Mouse (Mus musculus) cerebellum, postnatal 4 days (tissue): ENCODE measurements at regions not wholly inside any gene's neighbourhood (a gene's known extent, or its start where the extent isn't known, plus 50 kb on each side); places are given as distances from the start of the nearest gene placed in this dataset.
A peak's percentile ranks its signal among the peaks of the same experiment; 100 is the strongest.

Experiments
- DNase-seq, 2 experiments: peaks; one replicate each; pipeline ENCODE4 v3.0.0; 2022; ENCODE audit warnings: low spot score in 2 of 2, mixed read lengths in 1 of 2

DNA sequence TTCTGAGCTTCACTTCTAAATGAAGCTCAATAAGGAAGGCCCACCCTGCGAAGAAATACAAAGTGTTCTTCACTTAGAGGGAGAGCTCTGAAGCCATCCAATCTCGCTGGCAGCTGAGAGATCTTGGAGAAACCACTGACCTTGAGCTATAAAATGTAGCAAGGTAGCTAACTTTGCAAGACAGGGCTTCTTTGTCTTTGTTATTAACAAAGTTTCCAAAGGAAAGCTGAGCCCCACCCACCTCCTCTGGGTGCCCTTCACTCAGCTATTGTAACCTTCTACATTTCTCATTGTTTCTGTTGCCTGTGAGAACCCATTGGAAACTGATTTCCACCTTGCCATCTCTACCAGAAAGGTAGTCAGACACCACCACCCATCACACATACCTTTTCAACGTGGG lies 57.2 kb upstream of the Usp9x start:
- no peak for DNase-seq

DNA sequence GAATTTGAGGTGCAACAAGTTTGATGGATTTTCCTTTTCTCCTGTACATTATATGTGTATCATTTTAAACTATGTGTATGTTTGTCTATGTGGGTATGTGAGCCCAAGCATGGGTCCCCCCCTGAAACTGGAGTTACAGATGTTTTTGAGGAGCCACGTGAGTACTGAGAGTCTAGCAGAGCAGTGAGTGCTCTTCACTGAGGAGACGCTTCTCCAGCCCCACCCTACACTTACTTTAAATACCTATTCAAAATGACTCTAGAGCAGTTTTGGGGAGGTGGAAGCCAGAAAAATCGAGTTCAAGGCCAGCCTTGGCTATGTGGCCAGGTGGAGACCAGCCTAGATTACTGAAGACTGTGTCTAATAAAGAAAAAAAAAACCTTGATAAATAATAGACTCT lies 58.2 kb upstream of the Usp9x start:
- DNase-seq, result no peak

DNA sequence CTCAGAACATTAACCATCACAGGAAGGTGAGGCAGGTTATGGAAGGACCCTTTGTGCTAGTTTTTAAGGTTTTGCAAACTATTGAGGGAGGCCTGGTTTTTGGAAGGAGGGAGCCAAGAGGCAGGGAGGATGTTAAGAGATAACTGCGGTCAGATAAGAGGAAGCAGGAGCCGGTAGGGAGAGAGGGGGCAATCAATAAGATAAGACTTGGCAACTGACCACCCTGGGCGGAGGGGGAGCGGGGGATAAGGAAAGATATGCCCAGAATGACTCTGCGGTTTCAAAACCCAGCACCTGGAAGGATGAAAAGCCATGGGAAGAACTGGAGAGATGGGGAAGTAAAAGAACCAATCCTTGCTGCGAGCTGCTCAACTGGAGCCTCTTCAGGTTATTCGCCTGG lies 80.5 kb upstream of the Usp9x start:
- no peak for DNase-seq

DNA sequence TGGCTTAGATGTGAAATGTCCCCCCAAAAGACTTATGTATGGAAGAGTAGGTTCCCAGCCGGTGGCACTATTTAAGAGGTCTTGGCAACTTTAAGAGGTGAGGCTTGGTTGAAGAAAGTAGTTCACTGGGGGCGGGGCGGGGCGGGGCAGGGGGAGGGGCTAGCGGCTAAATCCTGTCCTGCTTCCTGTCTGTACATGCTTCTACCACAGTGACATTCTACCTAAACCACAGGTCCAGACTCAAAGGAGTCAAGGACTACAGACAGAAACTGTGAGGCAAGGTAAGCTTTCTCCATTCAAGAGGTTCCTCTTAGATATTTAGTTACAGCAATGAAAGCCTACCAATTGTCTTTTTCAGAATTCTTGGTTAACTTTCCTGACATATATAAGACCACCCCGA lies 93.6 kb upstream of the Usp9x start:
- DNase-seq, result no peak

DNA sequence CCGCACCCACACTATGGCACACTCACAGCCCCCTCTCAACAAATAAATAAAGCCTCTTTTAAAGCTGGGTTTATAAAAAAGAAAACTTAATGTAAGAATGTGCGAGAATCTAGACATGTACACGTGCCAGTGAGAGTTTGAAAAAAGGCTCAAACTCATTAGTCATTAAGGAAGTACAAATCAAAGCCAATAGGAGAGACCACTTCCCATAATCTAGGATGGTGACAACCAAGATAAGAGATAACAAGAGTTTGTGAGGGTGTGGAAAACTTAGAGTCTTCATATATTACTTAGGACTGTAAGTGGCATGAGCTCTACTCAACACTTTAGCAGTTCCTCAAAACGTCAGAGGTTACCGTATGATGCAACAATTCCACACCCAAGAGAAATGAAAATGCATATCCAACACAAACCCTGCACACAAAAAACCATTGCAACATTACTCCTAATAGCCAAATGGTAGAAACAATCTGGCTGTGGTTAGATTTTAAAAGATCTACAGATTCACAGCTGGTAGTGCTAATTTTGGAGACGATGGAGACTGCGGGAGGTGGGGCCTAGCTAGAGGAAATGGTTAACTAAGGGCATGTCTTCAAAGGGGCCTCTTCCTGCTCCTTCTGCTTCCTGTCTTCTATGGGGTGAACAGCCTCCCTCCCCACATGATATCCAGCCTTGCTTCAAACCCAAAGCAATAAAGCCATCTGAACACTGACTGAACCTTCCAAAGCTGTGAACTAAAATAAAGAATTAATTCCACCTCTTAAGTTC lies 102.1 kb upstream of the Usp9x start:
- DNase-seq, result no peak

DNA sequence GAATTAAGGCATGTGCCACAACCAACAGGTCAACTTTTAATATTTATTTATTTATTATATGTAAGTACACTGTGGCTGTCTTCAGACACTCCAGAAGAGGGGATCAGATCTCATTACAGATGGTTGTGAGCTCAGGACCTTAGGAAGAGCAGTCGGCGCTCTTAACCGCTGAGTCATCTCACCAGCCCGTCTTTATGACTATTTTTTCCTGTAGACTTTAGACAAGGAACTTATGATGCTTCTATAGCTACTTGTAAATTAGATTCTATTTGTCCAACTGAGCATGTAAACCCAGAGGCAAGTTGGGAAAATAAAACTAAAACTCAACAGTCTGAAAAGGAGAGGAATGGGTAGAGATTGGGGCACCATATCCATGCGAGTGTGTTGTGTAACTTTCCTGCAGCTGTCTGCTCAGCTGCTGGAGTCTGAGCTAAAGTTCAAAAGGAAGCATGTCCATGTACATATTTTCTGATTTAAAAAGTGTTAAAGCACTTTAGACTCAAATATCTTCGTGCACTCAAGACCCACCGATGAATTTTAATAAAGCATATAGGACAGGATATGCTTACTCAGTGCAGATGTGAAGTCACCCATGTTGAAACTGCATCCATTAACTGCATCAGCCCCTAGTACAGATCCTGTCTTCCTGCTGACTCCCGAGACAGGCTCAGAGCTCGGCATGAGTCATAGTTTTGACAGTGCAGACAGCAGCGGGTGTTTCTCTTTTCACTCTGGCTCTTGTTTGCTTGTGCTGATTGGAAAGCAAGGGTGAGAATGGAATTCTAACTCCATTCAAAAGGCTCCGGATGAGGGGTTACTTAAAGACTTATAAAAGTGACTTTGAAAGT lies 111.6 kb upstream of the Usp9x start:
- DNase-seq, result no peak

DNA sequence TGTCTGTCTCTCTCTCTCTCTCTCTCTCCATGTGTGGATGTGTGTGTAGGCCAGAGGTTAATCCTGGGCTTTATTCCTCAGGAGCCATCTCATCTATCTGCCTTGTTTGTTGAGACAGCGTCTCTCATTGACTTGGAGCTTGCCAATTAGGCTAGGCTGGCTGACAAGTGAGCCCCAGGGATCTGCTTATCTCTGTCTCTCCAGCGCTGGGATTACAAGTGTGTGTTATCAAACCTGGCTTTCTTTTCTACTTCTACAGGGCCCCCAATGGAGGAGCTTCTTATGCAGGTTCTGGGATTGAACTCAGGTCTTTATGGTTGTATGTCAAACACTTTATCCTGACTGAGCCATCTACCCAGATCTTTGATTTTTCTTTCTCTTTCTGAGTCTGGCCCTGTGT lies 112.4 kb upstream of the Usp9x start:
- no peak for DNase-seq

DNA sequence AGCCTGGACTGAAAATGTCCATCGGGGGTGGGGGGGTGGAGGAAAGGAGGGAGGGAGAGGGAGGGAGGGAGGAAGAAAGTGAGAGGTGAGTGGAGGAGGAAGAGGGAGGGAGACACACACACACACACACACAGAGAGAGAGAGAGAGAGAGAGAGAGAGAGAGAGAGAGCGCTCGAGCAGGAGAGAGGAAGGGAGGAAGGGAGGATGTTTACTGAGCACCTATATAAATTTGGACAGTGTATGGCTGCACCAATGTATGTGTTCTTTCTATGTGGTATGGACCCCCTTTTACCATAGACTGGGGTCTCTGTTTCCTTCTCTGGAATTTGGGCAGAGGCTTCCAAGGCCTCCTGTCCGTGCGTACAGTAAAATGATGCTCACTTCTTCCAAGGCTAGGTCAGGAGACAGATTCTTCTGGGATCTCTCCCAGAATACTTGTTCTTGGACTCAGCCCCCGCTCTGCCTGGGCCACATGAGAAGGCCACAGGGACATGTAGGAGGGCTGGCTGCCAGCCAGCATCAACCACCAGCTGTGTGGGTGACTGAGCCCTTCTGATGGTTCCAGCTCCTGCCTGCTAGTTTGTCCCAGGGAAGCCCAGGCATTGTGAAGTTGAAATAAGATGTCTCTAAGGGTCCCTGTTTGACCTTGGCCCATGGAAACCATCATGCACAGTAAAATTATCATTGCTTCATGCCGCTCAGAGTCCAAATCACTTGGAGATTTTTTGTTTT lies 120.2 kb upstream of the Usp9x start:
- DNase-seq, result no peak

DNA sequence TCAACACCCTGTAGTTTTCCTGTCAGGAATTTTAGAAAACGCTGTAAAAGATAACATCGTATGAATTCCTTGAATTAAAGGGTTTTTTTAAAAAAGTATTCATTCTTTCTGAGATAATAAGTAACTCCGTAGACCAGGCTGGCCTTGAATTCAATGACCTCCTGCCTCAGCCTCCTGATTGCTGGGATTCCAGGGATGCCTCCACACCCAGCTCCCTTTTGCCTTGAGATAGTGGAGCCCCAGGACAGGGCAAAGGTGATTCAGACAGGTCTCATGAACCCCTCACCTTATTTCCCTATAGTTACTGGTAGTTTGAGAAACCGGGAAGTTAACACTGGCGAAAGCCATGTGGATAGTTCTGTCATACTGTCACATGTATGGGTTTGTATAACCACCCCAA lies 128.8 kb upstream of the Usp9x start:
- DNase-seq, result no peak

DNA sequence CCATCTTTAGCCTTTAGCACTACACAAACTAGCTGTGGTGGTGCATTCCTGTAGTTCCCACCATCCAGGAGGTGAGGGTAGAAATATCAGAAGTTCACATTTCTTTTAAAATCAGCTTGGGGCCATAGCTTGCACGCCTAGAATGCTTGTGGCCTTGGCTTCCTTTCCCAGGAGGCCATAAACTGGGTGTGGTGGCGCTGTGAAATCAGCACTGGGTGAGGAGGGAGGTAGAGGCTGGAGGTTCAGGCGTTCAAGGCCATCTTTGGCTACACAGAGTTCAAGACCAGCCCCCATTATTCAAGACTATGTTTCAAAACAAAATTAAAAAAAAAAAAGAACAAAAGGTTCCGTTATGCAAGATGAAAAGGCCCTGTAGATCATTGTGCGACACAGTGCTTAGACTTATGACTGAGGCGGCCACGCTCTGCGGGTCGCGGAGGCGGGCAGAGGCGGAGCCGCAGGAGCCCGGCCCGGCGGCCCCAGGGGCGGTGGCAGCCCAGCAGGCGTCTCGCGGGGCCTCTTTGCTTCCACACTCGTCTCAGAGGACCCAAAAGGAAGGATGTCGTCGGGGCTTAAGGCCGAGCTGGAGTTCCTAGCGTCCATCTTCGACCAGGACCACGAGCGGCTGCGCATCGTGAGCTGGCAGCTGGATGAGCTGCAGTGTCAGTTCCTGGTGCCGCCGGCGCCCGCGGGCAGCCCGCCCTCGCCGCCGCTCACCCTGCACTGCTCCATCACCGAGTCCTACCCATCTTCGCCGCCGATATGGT lies 134.7 kb upstream of the Usp9x start:
- DNase-seq, result peak in 1 of 2 experiments; percentile 24

DNA sequence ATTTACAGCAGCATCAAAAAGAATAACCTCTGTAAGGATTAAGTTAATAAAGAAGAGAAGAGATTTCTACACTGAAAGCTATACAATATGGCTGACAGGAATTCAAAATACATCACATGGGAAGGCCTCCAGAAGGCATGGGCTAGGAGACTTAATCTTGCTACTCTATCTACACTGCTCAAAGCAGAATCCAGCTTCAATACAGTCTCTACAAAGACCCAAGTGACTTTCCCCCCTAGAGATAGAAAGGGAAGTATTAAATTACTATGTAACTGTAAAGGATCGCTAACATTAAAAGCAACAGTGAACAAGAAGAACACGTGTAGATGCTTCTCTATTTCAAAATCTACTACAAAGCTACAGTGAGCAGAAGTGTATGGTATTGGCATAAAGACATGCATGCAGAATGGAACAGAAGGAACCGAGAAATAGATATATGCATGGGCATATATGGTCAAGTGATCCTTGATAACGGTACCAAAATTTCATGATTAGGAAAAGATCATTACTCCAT lies 137.9 kb upstream of the Usp9x start:
- DNase-seq, result no peak

DNA sequence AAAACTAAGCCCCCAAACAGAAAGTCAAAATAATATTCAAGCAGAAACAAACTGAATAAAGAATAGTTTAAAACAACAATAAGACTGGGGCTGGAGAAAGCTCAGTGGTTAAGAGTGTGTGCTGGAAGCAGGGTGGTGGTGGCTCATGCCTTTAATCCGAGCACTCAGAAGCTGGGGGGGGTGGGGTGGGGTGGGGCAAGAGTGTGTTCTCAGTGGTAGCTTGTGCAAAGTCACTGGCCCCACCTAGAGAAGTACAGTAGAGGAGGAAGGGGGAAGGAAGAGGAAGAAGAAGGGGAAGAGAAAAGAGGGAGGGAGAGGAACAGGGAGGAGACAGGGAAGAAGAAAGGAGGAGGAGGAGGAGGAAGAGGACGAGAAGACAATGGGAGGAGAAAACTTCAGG lies 141.1 kb upstream of the Usp9x start:
- DNase-seq, result no peak

DNA sequence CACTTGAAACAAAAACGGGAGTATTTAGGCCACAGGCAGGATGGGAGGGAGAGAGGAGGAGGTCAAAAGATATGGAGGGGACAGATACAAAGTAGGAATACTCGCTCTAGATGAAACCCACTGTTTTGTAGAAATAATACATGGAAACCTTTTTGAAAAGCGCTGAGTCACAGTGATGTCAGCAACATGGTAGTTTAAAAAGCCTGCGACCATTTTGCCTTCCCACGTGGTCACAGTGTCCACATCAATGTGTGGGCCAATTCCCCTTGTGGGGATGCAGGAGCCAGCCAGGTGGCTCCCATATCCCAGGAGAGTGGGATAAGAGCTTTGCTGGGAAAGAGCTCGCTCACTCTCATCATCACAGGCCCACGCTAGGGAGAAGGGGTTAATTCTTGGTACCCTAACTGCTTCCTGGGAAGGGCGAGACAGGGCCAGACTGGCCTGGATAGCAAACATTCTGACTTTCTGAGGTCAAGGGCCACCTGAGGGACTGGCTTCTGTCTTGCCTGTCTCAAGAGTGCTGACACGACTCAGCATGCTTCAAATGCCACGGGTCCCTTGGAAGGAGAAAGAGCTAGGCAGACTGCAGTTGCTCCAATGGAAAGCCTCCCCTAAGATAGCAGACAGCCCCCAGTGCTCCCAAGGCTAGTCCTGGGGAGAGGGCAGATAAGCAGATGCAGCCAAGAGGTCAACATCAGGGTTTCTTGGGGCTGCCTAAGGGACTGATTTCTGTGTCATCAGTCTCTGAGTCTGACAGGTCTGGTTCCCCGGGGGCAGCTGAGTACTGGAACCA lies 143.3 kb upstream of the Usp9x start:
- DNase-seq, result no peak

DNA sequence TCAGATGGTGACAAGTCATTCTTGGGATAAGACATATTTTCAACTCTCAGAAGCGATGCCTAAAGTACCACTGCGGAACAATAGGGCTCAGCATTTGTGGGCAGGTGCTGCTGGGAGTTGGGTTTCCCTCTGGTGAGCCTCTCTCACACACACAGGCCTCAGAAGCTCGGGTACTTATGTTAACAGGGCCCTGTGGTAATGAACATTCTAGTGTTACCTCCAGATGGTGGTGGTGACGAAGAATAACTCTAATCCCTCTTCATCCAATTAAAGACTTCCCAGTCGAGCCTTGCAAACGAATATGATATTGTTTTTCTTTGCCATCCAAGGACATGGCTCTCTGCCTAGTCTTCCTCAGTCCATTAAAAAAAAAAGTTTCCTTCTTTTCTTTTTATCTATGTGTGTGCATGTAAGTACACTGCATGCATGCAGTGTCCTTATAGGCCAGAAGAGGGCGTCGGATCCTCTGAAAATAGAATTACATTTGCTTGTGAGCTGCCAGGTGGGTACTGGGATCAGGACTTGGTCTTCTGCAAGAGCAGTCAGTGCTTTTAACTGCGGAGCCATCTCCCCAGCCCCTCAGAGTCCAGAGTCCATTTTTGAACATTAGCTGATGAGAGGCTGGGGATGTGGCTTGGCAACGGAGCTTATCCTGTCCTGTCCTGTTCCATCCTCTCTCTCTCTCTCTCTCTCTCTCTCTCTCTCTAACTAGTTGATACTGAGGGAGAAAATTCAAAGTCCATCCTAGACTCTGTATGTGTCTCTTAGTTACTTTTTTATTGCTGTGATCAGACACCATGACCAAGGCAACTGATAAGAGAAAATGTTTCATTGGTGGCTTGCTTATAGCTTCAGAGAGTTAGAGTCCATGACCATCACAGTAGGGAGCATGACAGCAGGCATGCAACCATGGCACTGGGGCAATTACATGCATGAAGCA lies 146.3 kb upstream of the Usp9x start:
- DNase-seq, result no peak

DNA sequence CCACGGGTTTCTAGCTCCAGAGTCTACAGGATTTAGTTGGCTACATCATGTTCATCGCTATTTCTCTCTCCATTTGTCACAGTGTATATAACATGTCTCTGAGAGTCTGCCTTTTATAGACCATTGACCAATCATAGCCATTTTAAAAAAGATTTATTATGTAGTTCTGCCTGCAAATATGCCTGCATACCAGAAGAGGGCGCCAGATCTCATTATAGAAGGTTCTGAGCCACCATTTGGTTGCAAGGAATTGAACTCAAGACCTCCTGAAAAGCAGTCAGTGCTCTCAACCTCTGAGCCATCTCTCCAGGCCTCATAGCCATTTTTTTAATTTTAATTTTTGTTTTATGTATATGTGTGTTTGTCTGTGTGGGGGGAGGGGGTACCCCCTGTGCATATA lies 151.7 kb upstream of the Usp9x start:
- no peak for DNase-seq

DNA sequence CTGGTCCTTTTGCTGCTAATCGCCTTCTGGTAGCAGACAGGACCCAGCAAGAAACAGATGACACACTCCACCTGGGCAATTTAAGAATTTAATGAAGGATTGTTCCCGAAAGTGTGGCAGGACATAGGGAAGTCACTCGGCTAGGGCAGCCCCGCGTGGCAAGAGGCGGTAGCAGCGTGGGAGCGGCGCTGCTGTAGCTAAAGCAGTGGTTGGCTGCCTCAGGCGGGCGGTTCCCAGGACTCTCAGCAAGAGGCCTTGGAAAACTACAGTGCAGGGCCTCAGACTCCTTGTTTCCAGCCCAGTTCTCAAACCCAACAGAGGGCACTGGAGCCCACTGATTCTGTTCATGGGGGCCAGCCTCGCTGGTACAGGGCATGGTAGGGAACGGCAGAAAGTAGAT lies 154.2 kb upstream of the Usp9x start:
- DNase-seq, result no peak

DNA sequence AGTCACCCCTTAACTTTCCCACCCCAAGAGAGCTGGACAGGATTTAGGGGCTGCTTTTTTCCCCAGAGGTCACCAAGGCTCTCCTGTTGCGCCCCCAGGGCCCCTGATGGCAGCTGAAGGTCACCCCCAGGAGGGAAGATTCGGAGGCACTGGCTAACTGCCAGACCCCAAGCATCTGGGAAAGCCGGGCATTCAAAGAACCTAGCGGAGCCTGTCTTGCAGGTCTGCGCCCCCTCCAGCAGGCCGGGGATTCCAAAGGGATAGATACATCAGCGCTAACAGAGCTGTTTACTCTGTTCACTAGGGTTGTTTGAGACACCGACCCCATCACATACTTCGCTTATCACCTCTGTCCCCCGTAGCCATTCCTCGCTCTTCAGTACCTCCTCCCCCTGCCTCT lies 154.6 kb upstream of the Usp9x start:
- no peak for DNase-seq

DNA sequence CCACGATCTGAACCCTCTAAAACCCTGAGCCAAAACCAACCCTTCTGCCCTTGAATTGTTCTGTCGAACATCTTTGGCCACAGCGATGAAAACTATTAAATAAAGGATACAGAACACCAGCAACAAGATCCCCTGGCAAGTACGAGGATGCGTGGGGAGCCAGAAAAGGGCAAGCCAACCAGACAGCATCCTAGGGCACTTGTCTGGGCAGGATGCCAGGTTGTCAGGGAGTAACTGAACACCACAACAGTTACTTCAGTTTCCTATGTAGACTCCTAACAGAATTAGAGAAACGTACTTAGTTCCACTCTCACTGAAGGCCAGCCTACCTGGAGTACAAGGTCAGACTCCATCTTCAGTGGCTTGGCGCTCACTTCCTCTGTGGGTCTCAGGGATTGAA lies 138.4 kb upstream of the Med14 start:
- DNase-seq, result no peak

DNA sequence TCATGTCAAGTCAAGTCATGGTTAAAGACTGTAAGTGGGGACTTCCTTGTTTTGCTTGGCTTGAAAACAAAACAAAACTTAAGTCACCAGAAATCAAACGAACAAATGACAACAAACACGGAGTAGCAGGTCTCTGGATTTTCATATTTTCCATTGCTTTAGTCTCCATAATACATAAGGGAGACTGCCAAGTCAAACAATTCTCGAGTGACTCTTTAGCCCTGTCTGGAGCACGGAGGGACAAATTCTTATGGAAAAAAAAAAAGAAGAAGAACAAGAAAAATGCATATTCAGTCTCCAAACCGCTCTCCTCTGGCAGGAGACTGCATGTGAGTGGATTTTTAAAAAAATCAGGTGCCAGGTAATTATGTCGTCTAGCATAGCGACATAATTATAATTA lies 129.6 kb upstream of the Med14 start:
- DNase-seq, result no peak

DNA sequence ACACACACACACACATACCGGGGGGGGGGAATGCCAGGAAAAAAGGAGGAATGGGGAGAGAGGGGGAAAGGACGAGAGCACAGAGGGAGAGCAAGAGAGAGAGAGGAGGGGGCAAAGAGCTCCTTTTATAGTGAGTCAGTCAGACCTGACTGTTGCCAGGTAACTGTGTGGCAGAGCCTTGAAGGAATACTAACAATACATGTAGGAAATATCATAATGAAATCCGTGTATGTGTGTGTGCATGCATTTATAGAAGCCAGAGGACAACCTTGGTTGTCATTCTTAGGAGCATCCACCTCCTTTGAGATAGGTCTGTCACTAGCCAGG lies 127.6 kb upstream of the Med14 start:
- DNase-seq, result no peak
